Mouse (Mus musculus) thymus, adult 18-20 months (tissue): ENCODE data around the gene Gmpr.
A peak's percentile ranks its signal among the peaks of the same experiment; 100 is the strongest.

Experiments
- DNase-seq, 2 experiments: peaks; one replicate each; pipeline ENCODE4 v3.0.0; 2022; ENCODE audit warnings: mixed read lengths in 2 of 2

The Gmpr gene

GRCm38 (mm10) chr13:45546946-45547345 is 39.7 kb downstream of the Gmpr start:
- DNase-seq: no peak

- no peak for DNase-seq
Observed at GRCm38 (mm10) chr13:45547549-45547948, 40.3 kb downstream of the Gmpr start.

DNA sequence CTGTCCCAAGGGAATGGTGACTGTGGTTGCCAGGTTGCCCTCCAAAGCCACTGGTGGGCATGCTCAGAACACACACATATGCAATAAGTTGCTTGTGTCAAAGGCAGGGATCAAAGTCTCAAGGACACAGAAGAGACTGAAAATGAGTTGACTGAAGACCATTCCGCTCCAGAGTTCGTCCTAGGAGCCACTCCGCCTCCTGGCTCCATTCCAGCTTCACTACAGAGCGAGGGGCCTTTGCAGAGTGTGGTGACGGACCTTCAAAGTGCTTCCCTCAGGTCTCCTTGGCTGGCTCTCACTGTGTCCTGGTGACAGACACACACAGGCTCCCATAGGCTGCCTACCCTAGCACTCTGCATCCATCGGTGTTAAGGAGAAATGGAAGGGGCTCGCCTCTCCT is 46.4 kb downstream of the Gmpr start:
- no peak for DNase-seq

GRCm38 (mm10) chr13:45558367-45558766 is 51.1 kb downstream of the Gmpr start:
- DNase-seq: no peak

- no peak for DNase-seq
Observed at GRCm38 (mm10) chr13:45559258-45559657, 52.0 kb downstream of the Gmpr start.

DNA sequence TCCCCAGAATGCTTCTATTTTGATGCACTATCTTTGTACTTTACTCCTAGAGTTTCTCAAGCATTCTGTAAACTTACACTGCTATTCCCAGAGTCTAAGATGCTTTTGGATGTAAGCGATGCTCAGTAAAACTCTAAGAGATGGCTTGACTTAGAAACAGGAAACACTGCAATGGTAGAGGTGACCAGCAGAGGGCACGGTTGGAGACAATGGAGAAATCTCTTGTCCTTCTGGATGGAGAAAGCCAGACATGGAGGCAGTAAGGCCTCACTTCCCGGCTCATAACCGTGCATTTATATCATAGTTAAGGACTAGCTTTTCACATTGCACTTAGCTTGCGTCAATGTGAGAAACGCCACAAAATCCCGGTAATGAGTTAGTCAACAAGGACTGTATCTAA is 53.3 kb downstream of the Gmpr start:
- no peak for DNase-seq

- DNase-seq: no peak
Observed at GRCm38 (mm10) chr13:45562011-45562410, 54.8 kb downstream of the Gmpr start.

DNA sequence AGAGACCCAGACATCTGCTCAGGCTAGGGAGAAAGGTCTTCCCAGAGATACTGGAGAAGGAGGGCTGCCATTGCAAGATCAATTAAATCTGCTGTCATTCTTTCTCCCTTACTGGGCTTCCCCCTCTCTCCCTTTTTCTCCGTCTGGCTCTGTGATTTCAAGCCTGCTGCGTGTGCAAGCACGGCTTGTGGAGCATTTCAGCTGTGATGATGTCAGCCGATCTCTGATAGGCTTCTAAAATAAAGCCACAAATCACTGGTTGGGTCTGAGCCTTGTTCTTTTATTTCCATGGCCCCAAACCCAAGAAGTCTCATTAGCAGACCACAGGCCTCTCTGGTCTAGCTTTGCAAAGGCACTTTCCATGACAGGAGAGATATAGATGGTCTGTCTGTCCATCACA is 57.7 kb downstream of the Gmpr start:
- DNase-seq: no peak

DNA sequence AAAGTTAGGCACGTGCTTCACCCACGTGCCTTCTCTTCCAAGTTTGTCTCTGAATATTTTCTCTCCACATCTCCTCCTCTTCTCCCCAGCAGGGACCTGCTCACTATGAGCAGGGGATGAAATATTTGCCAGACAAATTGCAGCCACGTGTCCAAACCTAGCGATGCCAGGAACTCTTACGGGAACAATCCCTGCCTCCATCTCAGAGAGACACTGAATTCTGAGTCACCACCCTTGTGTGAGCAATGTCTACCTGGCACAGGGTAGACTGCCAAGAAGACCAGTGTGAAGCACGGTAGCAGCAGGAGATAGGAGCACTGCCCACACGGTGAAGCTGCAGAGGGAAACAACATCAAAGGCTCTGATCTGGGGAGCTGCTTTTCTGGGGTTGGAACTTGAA is 62.7 kb downstream of the Gmpr start:
- DNase-seq: no peak

GRCm38 (mm10) chr13:45571795-45572262 is 64.6 kb downstream of the Gmpr start:
- peak; percentile 18 to 27 for DNase-seq

DNA sequence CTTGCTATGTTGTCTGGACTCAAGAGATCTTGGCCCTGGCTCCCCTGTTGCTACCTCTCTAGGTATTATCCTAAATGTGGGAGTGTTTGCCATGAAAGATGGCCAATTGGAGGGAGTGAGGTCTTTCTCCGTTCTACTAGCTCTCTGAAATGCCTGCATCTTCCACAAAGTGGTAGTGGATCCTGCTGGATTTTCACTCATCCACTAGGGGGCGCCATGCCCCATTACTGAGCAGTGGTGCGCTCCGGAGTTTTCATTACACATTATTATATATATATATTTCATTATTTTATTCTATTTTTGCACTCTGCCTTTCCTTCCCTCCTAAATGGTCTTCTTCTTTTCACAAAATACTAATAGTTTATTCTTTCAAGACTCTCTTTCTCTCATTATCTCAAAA is 65.5 kb downstream of the Gmpr start:
- no peak for DNase-seq

DNA sequence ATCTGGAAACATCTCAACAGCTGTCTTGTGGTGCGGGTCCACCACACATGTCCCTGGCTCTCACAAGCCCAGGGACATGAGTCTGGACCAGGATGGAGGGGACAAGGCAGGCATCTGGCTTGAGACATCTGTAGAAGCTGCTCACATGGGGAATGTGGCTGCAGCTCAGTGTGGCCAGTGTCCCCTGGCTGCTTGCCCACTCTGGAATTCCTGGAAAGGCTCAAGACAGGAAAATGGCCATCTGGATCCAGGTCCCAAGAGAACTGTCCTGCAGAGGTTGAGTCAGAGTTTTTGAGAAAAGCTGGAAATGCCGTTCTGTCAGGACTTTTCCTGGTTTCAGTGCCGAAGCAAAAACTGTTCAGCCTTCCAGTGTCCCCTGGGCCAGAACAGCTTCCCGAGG is 68.9 kb downstream of the Gmpr start:
- no peak for DNase-seq

DNA sequence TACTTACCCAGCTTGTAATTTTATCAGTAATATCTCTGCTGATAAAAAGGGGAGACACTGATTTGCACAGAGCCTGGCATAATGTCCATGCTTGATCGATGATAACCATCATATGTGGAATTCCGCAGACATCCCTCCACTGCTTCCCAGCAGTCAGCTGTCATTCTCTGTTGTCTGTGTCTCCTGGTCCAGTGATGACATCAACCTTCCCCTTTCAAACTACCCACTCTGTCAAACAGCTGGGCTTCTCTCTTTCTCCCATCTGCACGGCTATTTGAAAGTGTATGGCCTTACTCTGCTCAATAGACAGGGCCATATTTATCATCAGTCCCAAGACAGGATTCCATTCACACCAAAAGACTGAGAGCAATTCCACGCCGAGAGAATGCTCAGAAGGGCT is 70.1 kb downstream of the Gmpr start:
- no peak for DNase-seq

GRCm38 (mm10) chr13:45577784-45578183 is 70.5 kb downstream of the Gmpr start:
- DNase-seq: no peak

DNA sequence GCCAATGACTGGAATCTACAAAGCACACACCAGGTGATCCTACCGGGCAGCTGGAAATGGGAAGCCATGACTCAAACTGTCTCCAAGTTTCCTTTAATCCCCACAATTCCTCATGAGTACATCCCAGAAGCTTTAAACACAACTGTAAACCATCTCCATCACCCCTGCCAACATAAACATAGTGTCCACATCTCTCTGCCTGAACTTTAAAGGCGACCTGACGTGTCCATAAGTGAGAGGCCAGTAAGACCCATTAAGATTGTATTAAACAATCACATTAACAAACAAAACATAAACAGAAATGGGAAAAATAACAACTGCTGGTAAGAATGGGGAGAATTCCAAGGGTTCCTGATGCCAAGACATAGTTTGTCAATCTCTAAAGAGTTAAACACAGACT is 72.5 kb downstream of the Gmpr start:
- DNase-seq: no peak

DNA sequence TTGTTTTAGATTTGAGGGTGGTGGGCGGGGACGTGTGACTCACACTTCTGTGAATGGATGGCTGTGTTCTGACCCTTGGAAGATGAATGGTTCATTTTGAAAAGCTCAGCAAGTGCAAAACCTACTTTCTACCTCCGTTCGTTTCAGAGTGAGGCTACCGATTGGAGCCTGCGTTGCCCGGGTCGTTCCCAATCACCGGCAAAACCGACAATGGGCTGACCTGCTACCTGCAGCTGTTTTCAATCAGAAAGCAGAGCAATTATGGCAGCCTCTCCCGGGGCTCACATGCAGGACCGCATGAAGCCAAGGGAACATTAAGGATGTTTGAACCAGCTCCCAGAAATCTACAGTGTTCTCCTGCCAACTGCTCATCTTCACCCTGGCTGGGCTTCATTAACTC is 75.0 kb downstream of the Gmpr start:
- DNase-seq: no peak

DNA sequence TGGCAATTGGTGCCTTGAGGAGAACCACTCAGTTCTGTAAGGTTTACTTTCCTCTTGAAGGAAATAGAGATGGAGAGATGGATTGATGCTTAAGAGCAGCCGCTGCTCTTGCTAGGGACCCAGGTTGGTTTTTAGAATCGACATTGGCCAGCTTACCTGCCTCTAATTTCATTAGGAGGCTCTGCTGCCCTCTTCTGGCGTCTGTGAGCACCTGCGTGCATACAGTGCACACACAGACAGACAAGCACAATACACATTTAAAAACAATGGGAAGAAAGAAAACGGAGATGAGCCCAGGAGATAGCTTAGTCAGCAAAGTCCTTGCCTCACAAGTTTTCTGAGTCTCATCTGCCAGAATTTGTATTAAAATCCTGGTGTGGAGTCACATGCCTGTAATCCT is 75.8 kb downstream of the Gmpr start:
- DNase-seq: no peak

- no peak for DNase-seq
Observed at GRCm38 (mm10) chr13:45590898-45591297, 83.7 kb downstream of the Gmpr start.

- no peak for DNase-seq
Observed at GRCm38 (mm10) chr13:45593914-45594313, 86.7 kb downstream of the Gmpr start.

DNA sequence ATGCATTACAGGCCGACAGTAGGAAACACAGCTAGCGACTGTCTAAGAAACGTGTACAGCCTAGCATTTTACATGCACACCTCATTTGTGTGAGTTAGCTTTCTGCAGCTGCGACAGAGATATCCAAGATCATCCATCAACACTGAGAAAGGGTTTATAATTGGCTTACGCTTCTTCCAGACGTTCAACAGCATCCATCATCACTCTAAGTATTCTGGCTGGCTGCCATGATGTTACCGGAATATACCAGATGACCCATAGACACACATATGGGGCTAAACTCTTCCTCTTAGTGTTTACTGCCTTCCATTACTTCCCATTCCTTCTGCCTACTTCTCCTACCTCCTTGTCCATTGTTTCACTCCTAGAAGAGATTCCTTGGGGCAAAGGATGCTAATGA is 88.2 kb downstream of the Gmpr start:
- DNase-seq: no peak

DNA sequence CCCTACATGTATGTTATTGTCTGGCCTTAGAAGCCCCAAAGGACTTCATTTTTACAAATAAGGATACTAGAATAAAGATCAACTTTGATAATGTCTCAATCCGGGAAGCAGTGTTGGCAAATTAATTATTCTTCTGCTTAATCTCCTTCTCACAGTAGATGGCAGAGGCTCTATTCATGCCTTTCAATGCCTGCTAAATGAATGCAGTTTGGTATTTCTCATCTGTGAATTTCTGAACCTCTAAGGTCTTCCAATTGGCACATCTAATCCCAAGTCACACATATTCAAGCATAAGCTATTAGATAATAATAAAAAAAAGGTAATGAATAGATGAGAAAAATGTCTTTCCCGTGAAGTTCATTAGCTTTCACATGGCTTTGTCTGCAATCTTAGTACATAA is 92.6 kb downstream of the Gmpr start:
- no peak for DNase-seq

DNA sequence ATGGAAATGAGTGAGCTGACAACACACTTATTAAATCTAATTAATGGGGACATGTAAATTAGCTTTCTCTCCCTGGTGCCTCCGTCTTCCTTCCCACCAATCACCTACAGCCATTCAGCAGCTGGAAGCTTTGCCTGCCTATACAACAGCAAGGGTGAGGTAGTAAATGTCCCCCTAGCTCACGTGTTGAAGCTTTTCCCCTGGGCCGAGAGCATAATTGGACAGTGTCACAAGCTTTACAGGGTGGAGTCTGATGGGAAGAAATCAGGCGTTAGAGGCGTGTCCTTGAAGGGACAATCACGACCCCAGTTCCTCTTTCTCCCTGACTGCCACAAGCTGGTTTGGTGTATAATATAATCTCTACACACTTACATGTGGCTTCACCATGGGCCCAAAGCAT is 93.2 kb downstream of the Gmpr start:
- DNase-seq: no peak
